Mouse (Mus musculus) kidney, adult 18-20 months (tissue): ENCODE results near the gene Zdhhc4.

Source experiments
- DNase-seq: peaks from one replicate; pipeline ENCODE4 v3.0.0; 2021

Zdhhc4 gene

GRCm38 (mm10) chr5:143316605-143317287 is 12.3 kb downstream of the Zdhhc4 start:
- no peak for DNase-seq

- no peak for DNase-seq
Observed at GRCm38 (mm10) chr5:143315514-143315888, 13.6 kb downstream of the Zdhhc4 start.

- DNase-seq, result peak; percentile 93
Observed at GRCm38 (mm10) chr5:143314730-143315513, 14.1 kb downstream of the Zdhhc4 start, which contains the start of gene E130309D02Rik. Gene E130309D02Rik, minus strand, starts transcription at chr5:143315360.

- no peak for DNase-seq
Observed at GRCm38 (mm10) chr5:143314183-143314729, 14.8 kb downstream of the Zdhhc4 start.

GRCm38 (mm10) chr5:143311886-143312285 is 17.2 kb downstream of the Zdhhc4 start:
- DNase-seq, result peak; percentile 83

- DNase-seq, result no peak
Observed at GRCm38 (mm10) chr5:143309916-143310315, 19.1 kb downstream of the Zdhhc4 start.

- no peak for DNase-seq
Observed at GRCm38 (mm10) chr5:143308825-143309224, 20.2 kb downstream of the Zdhhc4 start.

- peak; percentile 23 for DNase-seq
Observed at GRCm38 (mm10) chr5:143304251-143304650, 24.8 kb downstream of the Zdhhc4 start.

GRCm38 (mm10) chr5:143301296-143301695 is 27.8 kb downstream of the Zdhhc4 start:
- peak; percentile 18 for DNase-seq

GRCm38 (mm10) chr5:143299686-143300085 is 29.4 kb downstream of the Zdhhc4 start:
- peak; percentile 72 for DNase-seq

- DNase-seq, result no peak
Observed at GRCm38 (mm10) chr5:143298391-143298790, 30.7 kb downstream of the Zdhhc4 start.

GRCm38 (mm10) chr5:143297986-143298385 is 31.1 kb downstream of the Zdhhc4 start:
- no peak for DNase-seq

- no peak for DNase-seq
Observed at GRCm38 (mm10) chr5:143295330-143295729, 33.7 kb downstream of the Zdhhc4 start.

GRCm38 (mm10) chr5:143294862-143295261 is 34.2 kb downstream of the Zdhhc4 start:
- DNase-seq, result no peak

- no peak for DNase-seq
Observed at GRCm38 (mm10) chr5:143293404-143293803, 35.7 kb downstream of the Zdhhc4 start, which contains the start of gene Zfp853. Gene Zfp853, minus strand, starts transcription at chr5:143293623.

- no peak for DNase-seq
Observed at GRCm38 (mm10) chr5:143292879-143293278, 36.2 kb downstream of the Zdhhc4 start.

GRCm38 (mm10) chr5:143289299-143289698 is 39.8 kb downstream of the Zdhhc4 start:
- no peak for DNase-seq

GRCm38 (mm10) chr5:143288378-143288911 is 40.6 kb downstream of the Zdhhc4 start:
- no peak for DNase-seq

GRCm38 (mm10) chr5:143287774-143288328 is 41.2 kb downstream of the Zdhhc4 start:
- DNase-seq, result no peak

- peak; percentile 17 for DNase-seq
Observed at GRCm38 (mm10) chr5:143284762-143285161, 44.3 kb downstream of the Zdhhc4 start.

GRCm38 (mm10) chr5:143279247-143279646 is 49.8 kb downstream of the Zdhhc4 start:
- DNase-seq, result no peak

GRCm38 (mm10) chr5:143275761-143276160 is 53.3 kb downstream of the Zdhhc4 start:
- DNase-seq, result no peak
